Mouse (Mus musculus) mammary gland, adult 2 months (tissue): Measurements from ENCODE around the gene Ppp1cb. TPM values are rescaled to one million over a fixed set of nuclear protein-coding genes. Genes with fewer than 3 reads are reported as not detected.

Source experiments
- polyA plus RNA-seq: library from polyadenylated mRNA; depleted of rRNA; stranded (reverse); fragments of >200 nt; gene quantifications from 2 replicates; pipeline ENCODE4 v1.2.3, GENCODE M21; 2012; ENCODE audit warnings: low replicate concordance; rRNA removed

The Ppp1cb gene
- polyA plus RNA-seq, result 10.6 and 38.7 TPM in 2 replicates

GRCm38 (mm10) chr5:32458408-32459143, at the start of gene Ppp1cb:
Ppp1cb (plus strand) TSS chr5:32458843.

Other genes with a start within 250 kb of the Ppp1cb start
- gene Plb1, start 226.1 kb upstream of the Ppp1cb start, polyA plus RNA-seq, result 1.9 and 3.4 TPM in 2 replicates
- 1.9 and 2.8 TPM in 2 replicates for gene Yes1, start 152.3 kb downstream of the Ppp1cb start, polyA plus RNA-seq